Mouse (Mus musculus) ES-E14 (cell line): ENCODE measurements around the gene E130114P18Rik. TPM values are rescaled to one million over a fixed set of nuclear protein-coding genes. Genes with fewer than 3 reads are reported as not detected.

Experiments used
- DNase-seq: peaks from one replicate; pipeline ENCODE4 v3.0.0-alpha.2; 2013; ENCODE audit warnings: low read depth, low spot score
- H3K27ac ChIP-seq: 2 replicates; pipeline ENCODE4 v1.5.1; 2012; ENCODE audit warnings: low read depth, mild to moderate bottlenecking, low read length, moderate library complexity, mixed read lengths; ENCODE audit not compliant: poor library complexity, insufficient read depth, severe bottlenecking
- H3K36me3 ChIP-seq: 2 replicates; pipeline ENCODE4 v1.6.1; 2012; ENCODE audit warnings: mild to moderate bottlenecking, low read length, moderate library complexity, mixed read lengths; ENCODE audit not compliant: control insufficient read depth, poor library complexity, insufficient read depth, severe bottlenecking
- H3K4me1 ChIP-seq, 2 experiments: fragments of 150-350 bp in 1 of 2; sonication (generic) in 1 of 2; 2 replicates each; pipeline ENCODE4 v1.6.1; 2012; ENCODE audit warnings: low read length in 2 of 2, mild to moderate bottlenecking in 1 of 2, mixed read lengths in 1 of 2; ENCODE audit not compliant: control insufficient read depth in 2 of 2, insufficient read depth in 2 of 2, poor library complexity in 1 of 2
- H3K4me3 ChIP-seq, 2 experiments: fragments of 150-350 bp in 1 of 2; sonication (generic) in 1 of 2; 2 replicates each; pipeline ENCODE4 v1.5.1; 2012; ENCODE audit warnings: low read length in 2 of 2, low read depth in 1 of 2, mild to moderate bottlenecking in 1 of 2, mixed read lengths in 1 of 2; ENCODE audit not compliant: insufficient read depth in 1 of 2, poor library complexity in 1 of 2, severe bottlenecking in 1 of 2
- H3K9ac ChIP-seq: 2 replicates; pipeline ENCODE4 v1.6.1; 2012; ENCODE audit warnings: low read depth, mild to moderate bottlenecking, low read length, mixed read lengths; ENCODE audit not compliant: poor library complexity, insufficient read depth, severe bottlenecking
- H3K9me3 ChIP-seq: fragments of 150-350 bp; sonication (generic); 2 replicates; pipeline ENCODE4 v1.6.1; 2012; ENCODE audit warnings: low read depth, mild to moderate bottlenecking, low read length; ENCODE audit not compliant: control insufficient read depth, insufficient read depth
- CHD2 ChIP-seq: IDR thresholded peaks from 2 replicates; pipeline ENCODE4 v1.6.1; 2014; ENCODE audit warnings: mild to moderate bottlenecking, low read depth, low read length, inconsistent platforms
- HCFC1 ChIP-seq: IDR thresholded peaks from 2 replicates; pipeline ENCODE4 v1.6.1; 2012; ENCODE audit warnings: low read length, inconsistent platforms, borderline replicate concordance; ENCODE audit not compliant: insufficient read depth
- MAFK ChIP-seq: IDR thresholded peaks from 2 replicates; pipeline ENCODE4 v1.6.1; 2014; ENCODE audit warnings: mild to moderate bottlenecking, low read depth, low read length, inconsistent platforms; ENCODE audit not compliant: insufficient read depth
- ZC3H11A ChIP-seq: IDR thresholded peaks from 2 replicates; pipeline ENCODE4 v1.6.1; 2012; ENCODE audit warnings: low read depth, mild to moderate bottlenecking, inconsistent platforms, low read length, borderline replicate concordance
- ZNF384 ChIP-seq: IDR thresholded peaks from 2 replicates; pipeline ENCODE4 v1.6.1; 2012; ENCODE audit warnings: low read depth, low read length, inconsistent platforms
- in situ Hi-C, 2 experiments: fragments of 600-800 bp; cut with MboI; formaldehyde crosslinking; loops; one replicate each; pipeline ENCODE4 v1.15.1; 2025; ENCODE audit warnings: low sequenced_read_pairs in 2 of 2, inconsistent platforms in 1 of 2; ENCODE audit not compliant: unreplicated experiment in 2 of 2
- total RNA-seq: library from RNA; depleted of rRNA; stranded (reverse); fragments of 300-350 nt; gene quantifications from 2 replicates; pipeline ENCODE4 v1.2.3, GENCODE M21; 2012

The E130114P18Rik gene
- total RNA-seq, 1 experiment = not detected

DNA sequence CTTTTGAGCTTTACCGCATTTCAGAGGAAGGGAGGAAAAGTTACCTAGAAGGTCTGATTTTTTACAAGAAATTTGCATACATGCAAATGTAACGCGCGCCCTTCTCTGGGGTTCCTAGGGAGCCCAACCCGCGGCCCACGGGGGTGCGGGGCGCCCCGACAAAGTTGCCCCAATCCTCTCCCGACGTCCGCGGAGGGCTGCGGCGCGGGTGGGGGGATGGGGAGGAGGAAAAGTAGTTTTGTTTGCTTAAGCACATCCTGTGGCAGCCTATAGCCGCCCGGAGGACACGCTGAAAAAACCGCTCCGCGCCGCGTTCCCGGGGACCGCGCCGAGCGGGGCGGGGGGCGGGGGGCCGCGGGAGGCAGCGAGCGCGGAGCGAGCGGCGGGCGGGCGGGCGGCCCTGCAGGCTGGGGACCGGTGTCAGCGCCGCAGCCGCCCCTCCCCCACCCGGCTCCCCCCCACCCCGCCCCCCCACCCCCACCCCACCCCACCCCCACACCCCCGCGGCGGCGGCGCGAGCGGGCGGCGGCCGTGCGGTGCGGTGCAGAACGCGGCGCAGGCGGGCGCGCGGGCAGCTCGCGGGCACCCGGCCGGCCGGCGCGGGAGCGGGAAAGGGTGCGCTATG is 685 bp downstream of the E130114P18Rik start:
- no peak for DNase-seq
- Histone ChIP-seq H3K27ac (no peak overlapping the region), H3K36me3 (no peaks in the 10 kb centered on the region), H3K4me1 (0 out of 4 replicates have a peak, but pooled peaks cover 0 to 1% of the 10 kb centered on the region in 2 experiments), H3K9ac (peak overlapping the region; percentile 38), H3K9me3 (no peaks in the 10 kb centered on the region), H3K4me3 (peak overlapping the region; percentile 64 to 69)
- TF ChIP-seq MAFK (no peak), ZNF384 (no peak), ZC3H11A (no peak), CHD2 (no peak), HCFC1 (no peak)
- in situ Hi-C loops = no loop called here

DNA sequence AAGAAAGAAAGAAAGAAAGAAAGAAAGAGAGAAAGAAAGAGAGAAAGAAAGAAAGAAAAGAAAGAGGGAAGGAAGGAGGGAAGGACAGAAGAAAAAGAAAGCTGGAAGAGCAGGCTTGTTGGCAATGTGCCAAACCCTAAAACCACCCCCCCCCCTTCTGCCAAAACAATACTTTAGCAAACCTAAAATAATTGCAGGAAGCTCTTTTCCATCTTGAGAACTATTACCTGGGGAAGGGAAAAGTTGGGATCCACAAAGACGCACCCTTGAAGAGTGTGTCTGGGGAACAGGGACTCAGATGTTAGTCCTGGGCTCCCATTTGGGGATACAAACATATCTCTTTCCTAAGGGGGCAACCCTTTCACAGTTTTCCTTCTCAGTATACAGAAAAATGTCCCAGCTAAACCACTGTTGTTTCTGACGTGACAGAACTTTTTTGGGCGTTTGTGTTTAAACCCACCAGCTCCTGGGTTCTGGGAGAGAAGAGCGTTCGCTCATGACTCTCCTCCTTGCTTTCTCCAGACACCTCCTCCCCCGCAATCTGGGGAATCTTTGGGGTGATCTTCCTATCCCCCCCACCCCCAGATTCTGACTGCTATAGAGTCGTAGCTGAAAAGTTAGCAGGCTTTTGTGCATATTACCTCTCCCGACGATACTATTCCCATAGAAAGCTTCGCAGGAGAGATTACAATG is 1.3 kb downstream of the E130114P18Rik start:
- Histone ChIP-seq H3K27ac (no peak overlapping the region), H3K9me3 (no peaks in the 10 kb centered on the region), H3K4me3 (peak overlapping the region; percentile 50 to 64; a peak in 3 of 4 replicates), H3K4me1 (0 out of 4 replicates have a peak, but pooled peaks cover 0 to 1% of the 10 kb centered on the region in 2 experiments), H3K9ac (0 out of 2 replicates have a peak overlapping the region, but pooled peaks have one; percentile 38), H3K36me3 (no peaks in the 10 kb centered on the region)
- TF ChIP-seq HCFC1 = no peak
- in situ Hi-C loops = no loop called here
- DNase-seq = no peak

DNA sequence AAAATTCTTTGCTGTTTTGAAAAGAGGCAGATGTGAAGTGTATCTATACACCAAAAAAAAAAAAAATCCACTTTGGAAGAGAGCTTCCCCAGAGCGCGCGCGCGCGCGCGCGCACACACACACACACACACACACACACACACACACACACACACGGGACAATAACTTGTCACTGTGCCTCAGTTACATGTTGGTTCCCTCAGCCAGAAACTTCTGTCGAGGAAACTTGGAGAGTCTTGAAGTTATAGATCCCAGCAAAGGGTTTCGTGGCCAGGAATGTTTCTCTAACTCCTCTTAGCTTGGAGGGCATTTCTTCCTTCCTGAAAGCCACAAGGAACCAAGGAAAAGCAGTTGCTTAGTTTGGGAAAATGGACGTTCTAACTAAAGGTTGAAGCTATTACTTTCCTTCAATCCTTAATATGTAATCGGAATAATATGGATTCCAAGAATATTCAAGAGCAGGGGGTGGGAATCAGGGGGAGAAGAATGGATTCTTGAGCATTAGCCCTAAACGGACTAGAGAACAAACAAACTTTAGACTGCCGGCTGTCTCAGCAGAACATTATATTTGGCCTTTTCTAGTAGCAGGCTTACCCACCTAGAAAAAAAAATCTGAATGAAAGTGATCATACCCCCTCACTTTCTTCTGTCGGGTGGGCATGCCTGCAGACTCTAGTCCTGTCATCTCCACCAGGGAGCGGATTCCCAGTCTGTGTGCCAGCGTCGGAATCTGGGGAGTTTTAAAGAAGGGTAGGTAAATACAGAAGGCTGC is 2.2 kb downstream of the E130114P18Rik start:
- no peak for DNase-seq
- Histone ChIP-seq H3K4me3 (no peak overlapping the region), H3K27ac (no peak overlapping the region), H3K4me1 (0 out of 4 replicates have a peak, but pooled peaks cover 0 to 1% of the 10 kb centered on the region in 2 experiments), H3K9me3 (no peaks in the 10 kb centered on the region), H3K9ac (no peak overlapping the region), H3K36me3 (no peaks in the 10 kb centered on the region)
- in situ Hi-C loops = no loop called here
- TF ChIP-seq ZC3H11A (no peak), HCFC1 (no peak), CHD2 (no peak), ZNF384 (no peak), MAFK (no peak)

DNA sequence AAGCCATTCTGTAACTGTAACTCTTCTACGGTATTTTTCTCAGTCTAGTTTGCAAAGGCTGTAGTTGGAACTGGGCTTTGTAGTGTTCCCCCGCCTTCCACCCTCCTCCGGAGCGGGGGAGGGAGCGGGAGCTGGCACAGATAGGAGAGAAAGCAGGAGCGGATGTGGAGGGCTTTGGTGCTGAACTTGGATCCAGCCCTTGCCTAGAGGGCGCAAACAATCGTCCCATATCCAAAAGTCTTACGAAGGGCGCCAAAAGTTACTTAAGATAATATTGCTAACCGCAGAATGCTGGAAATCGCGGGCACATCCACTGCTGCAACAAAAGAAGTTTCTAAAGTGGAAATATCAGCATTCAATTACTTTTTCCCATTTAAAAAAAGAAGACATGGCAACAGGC is 2.8 kb downstream of the E130114P18Rik start:
- H3K9me3 ChIP-seq = no peaks in the 10 kb centered on the region
- no peak overlapping the region for H3K4me3 ChIP-seq
- TF ChIP-seq HCFC1 (no peak), CHD2 (no peak), ZNF384 (no peak), MAFK (no peak), ZC3H11A (no peak)
- 0 out of 4 replicates have a peak, but pooled peaks cover 0 to 1% of the 10 kb centered on the region in 2 experiments for H3K4me1 ChIP-seq
- no peak overlapping the region for H3K9ac ChIP-seq
- H3K27ac ChIP-seq = no peak overlapping the region
- in situ Hi-C loops = no loop called here
- no peak for DNase-seq
- H3K36me3 ChIP-seq = no peaks in the 10 kb centered on the region
